Mouse (Mus musculus) hindbrain, embryonic 11.5 days (tissue): Measurements from ENCODE around the gene Lmntd1. TPM values are rescaled to one million over a fixed set of nuclear protein-coding genes. Genes with fewer than 3 reads are reported as not detected.

ENCODE experiments used
- ATAC-seq: fragments of 200-750 bp; cut with Nextera tagmentation; 2 replicates; pipeline ENCODE4 v1.8.0; 2017; ENCODE audit warnings: mild to moderate bottlenecking, moderate TSS enrichment, moderate library complexity; ENCODE audit not compliant: low FRiP score
- DNase-seq: peaks from one replicate; pipeline ENCODE4 v3.0.0-alpha.2; 2015; ENCODE audit warnings: low spot score
- H3K27ac ChIP-seq: fragments of 300-500 bp; sonication (generic); 2 replicates; pipeline ENCODE4 v1.5.1; 2014; ENCODE audit warnings: mild to moderate bottlenecking, low read depth, low read length
- H3K27me3 ChIP-seq: fragments of 300-500 bp; sonication (generic); 2 replicates; pipeline ENCODE4 v1.6.1; 2014; ENCODE audit warnings: mild to moderate bottlenecking, low read length, moderate library complexity, mixed read lengths; ENCODE audit not compliant: control insufficient read depth, insufficient read depth
- H3K36me3 ChIP-seq: fragments of 300-500 bp; sonication (generic); 2 replicates; pipeline ENCODE4 v1.6.1; 2014; ENCODE audit warnings: mild to moderate bottlenecking, low read length, moderate library complexity, mixed read lengths; ENCODE audit not compliant: control insufficient read depth, insufficient read depth
- H3K4me1 ChIP-seq: fragments of 300-500 bp; sonication (generic); replicated peaks from 2 replicates; pipeline ENCODE4 v1.6.1; 2014; ENCODE audit warnings: low read length, mixed read lengths; ENCODE audit not compliant: control insufficient read depth, insufficient read depth
- H3K4me2 ChIP-seq: fragments of 300-500 bp; sonication (generic); replicated peaks from 2 replicates; pipeline ENCODE4 v1.6.1; 2014; ENCODE audit warnings: mild to moderate bottlenecking, low read depth, low read length
- H3K4me3 ChIP-seq: fragments of 300-500 bp; sonication (generic); 2 replicates; pipeline ENCODE4 v1.5.1; 2014; ENCODE audit warnings: low read depth, low read length
- H3K9ac ChIP-seq: fragments of 300-500 bp; sonication (generic); 2 replicates; pipeline ENCODE4 v1.6.1; 2014; ENCODE audit warnings: low read depth, low read length
- H3K9me3 ChIP-seq: fragments of 300-500 bp; sonication (generic); 2 replicates; pipeline ENCODE4 v1.6.1; 2016; ENCODE audit warnings: low read length; ENCODE audit not compliant: control insufficient read depth
- WGBS: fragments of 180-500 bp; shearing (Covaris S2); extraction: QIAGEN DNeasy Blood & Tissue Kit; methylation state at CpG from one replicate; pipeline ENCODE4 v1.1.7; 2014; 5-methylcytosine and 5-hydroxymethylcytosine counted together
- polyA plus RNA-seq: library from polyadenylated mRNA; unstranded; fragments of >200 nt; fragmentation: Nextera tagmentation; extraction: Ambion mirVana; gene quantifications from 2 replicates; pipeline ENCODE4 v1.2.1, GENCODE M21; 2014

Lmntd1 gene
- polyA plus RNA-seq, 1 experiment from 2014 or later: not detected

DNA sequence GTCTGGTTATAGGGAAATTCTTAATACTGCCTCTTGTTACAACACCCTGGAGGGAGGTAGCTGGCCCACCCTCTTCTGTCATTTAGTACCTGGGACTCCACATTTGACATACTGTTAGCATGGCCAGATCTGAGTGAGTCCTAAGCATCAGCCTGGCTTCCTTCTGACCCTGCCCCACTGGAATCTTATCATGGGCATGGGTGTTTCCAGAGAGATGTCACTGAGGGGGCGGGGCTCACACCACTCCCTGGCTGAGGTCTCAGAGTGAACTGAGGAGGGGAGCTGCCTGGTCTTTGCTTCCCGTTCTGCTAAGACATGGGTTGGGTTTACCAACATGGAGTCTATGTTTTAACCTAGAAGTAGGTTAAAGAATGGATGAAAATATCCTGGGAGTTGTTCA is 37.9 kb upstream of the Lmntd1 start:
- Histone ChIP-seq H3K4me3 (no peak overlapping the region), H3K27ac (no peak overlapping the region), H3K4me1 (no peaks in the 10 kb centered on the region), H3K9me3 (no peaks in the 10 kb centered on the region), H3K9ac (no peak overlapping the region), H3K36me3 (no peaks in the 10 kb centered on the region), H3K4me2 (no peak overlapping the region), H3K27me3 (no peaks in the 10 kb centered on the region)
- no peak for ATAC-seq
- no peak for DNase-seq
- 81% methylated on average over 2 of the region's 2 CpGs for WGBS

DNA sequence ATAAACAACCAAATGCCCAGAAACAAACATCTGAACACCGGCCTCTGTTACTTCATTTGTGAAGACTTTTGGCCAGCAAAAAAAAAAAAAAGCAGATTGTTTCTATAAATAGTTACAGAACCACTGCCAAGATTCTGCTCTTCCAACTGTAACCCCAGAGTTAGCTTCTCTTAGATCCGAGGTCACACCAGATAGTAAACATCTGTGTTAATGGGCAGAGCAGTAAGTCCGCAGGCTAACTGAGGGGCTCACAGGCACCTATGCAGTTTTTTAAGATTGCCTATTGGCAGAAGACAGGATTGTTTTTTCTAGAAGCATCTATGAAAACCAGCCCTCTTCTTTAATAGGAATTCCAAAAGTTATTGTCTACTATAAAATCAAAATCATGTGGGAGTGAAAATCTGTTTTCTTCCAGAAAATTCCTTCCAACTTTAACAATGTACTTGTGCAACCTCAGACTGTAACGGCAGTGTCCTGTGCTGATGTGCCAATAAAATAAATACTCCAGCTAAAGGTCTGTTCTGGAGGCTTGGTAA is 26.9 kb upstream of the Lmntd1 start:
- ATAC-seq (no peak), DNase-seq (no peak)
- no peaks in the 10 kb centered on the region for H3K36me3 ChIP-seq
- no peak overlapping the region for H3K4me2 ChIP-seq
- no peaks in the 10 kb centered on the region for H3K27me3 ChIP-seq
- 86% methylated on average over 4 of the region's 4 CpGs for WGBS
- no peak overlapping the region for H3K4me3 ChIP-seq
- no peak overlapping the region for H3K27ac ChIP-seq
- H3K9me3 ChIP-seq: no peaks in the 10 kb centered on the region
- H3K4me1 ChIP-seq: no peaks in the 10 kb centered on the region
- H3K9ac ChIP-seq: no peak overlapping the region

DNA sequence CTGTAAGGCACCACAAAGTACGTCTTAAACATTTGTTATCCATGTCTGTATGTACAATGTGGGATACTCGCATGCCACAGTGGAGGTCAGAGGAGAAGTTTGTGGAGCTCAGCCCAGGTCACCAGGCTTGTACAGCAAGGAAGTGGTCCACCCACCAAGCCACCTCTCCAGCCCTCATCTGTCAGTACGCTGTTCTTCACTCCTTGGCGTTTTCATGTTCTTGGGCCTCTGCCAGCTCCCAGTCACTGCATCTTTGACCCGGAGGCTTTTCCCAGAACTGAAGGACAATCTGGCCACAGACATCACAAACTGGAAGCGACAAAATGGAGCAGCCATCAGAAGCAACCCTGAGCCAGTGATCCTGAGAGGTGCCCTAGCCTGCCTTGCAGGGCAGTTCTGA is 24.1 kb upstream of the Lmntd1 start:
- no peak overlapping the region for H3K4me2 ChIP-seq
- no peak overlapping the region for H3K4me3 ChIP-seq
- H3K9me3 ChIP-seq: no peaks in the 10 kb centered on the region
- ATAC-seq: no peak
- no peaks in the 10 kb centered on the region for H3K4me1 ChIP-seq
- no peaks in the 10 kb centered on the region for H3K27me3 ChIP-seq
- H3K9ac ChIP-seq: no peak overlapping the region
- no peak overlapping the region for H3K27ac ChIP-seq
- no peak for DNase-seq
- WGBS: 86% methylated on average over 6 of the region's 6 CpGs
- H3K36me3 ChIP-seq: no peaks in the 10 kb centered on the region

DNA sequence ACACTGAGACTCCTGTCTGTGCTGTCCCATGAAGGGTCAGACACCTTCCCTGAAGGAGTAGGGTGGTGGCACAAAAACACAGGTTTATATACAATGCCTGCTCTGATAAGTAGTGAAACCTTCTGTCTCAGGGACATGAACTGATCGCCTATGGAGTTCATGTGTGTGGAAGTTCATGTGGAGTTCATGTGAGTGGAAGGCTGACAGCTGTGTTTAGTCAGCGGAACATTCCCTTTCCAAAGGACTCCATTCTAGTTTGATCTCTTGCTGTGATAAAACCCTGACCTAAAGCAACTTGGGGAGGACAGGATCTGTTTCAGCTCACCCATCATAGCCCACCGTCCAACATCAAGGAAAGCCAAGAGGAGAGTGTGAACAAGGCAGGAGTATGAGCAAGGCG is 22.6 kb upstream of the Lmntd1 start:
- Histone ChIP-seq H3K9me3 (no peaks in the 10 kb centered on the region), H3K36me3 (no peaks in the 10 kb centered on the region), H3K4me2 (no peak overlapping the region), H3K27ac (no peak overlapping the region), H3K27me3 (no peaks in the 10 kb centered on the region), H3K9ac (no peak overlapping the region), H3K4me3 (no peak overlapping the region), H3K4me1 (no peaks in the 10 kb centered on the region)
- ATAC-seq (no peak), DNase-seq (no peak)
- WGBS: 75% methylated on average over 4 of the region's 4 CpGs

DNA sequence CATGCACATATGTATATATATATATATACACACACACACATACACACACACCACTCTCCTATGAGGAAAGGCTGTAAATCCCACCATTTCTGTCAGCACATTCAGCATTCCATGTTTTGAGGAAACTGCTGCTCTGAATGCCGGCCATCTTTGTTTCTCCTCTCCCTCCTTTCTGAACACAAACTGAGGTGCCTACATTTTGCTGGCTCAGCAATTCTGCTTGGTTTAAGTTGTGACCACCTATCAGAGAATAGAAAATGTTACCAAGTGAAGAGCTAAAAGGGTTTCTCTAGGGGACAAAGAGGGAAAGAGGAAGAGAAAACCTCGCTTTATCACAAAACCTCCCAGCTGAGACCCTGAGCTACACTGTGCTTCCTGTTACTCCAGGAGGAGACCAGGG is 20.3 kb upstream of the Lmntd1 start:
- DNase-seq: no peak

DNA sequence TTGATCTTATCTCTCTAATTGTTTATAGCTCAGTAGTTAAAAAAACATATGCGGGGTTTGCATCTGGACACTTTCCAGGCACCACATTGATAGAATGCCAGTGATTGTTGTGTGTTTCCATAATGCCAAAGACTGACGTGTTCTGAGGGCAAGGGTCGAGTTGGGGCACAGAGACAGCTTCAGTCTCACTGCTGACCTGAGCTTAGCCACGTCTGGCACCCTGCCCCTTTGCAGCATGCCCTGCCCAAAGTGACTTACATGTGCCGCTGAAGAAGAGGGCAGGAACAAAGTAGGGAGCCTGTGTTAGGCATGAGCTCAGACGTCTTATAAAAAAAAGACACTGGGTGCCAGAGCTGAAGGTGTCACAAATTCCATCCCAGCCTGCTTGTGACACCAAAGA is 16.1 kb upstream of the Lmntd1 start:
- Histone ChIP-seq H3K27ac (no peak overlapping the region), H3K9ac (no peak overlapping the region), H3K9me3 (no peaks in the 10 kb centered on the region), H3K36me3 (no peaks in the 10 kb centered on the region), H3K4me2 (no peak overlapping the region), H3K4me1 (no peaks in the 10 kb centered on the region), H3K27me3 (no peaks in the 10 kb centered on the region), H3K4me3 (no peak overlapping the region)
- ATAC-seq (no peak), DNase-seq (no peak)
- WGBS: 65% methylated on average over 6 of the region's 6 CpGs

More for the DNA sequence above, 20.3 kb upstream of the Lmntd1 start:
- 82% methylated on average over 2 of the region's 2 CpGs for WGBS
- Histone ChIP-seq H3K4me2 (no peak overlapping the region), H3K9ac (no peak overlapping the region), H3K4me1 (no peaks in the 10 kb centered on the region), H3K27ac (no peak overlapping the region), H3K36me3 (no peaks in the 10 kb centered on the region), H3K4me3 (no peak overlapping the region), H3K9me3 (no peaks in the 10 kb centered on the region), H3K27me3 (no peaks in the 10 kb centered on the region)
- no peak for ATAC-seq

DNA sequence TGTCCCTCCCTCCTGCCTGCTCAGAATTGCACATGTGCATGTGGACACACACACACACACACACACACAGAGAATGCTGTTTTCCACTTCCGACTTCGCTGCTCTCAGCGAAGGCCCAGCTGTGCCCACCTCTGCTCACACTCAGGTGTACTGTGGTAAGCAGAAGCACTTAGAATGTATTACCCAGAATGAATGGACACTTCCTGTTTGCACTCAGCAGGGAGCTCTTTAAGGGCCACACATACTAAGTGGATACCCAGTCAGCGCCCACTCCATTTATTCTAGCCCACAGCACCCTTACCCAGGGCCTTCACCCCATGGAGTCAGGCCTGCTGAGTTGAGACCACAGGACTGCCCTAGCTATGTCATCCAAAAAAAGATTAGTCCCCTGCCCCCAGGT is 9.0 kb upstream of the Lmntd1 start:
- Histone ChIP-seq H3K27ac (no peak overlapping the region), H3K4me2 (no peak overlapping the region), H3K36me3 (no peaks in the 10 kb centered on the region), H3K27me3 (no peaks in the 10 kb centered on the region), H3K4me1 (no peaks in the 10 kb centered on the region), H3K9ac (no peak overlapping the region), H3K4me3 (no peak overlapping the region), H3K9me3 (no peaks in the 10 kb centered on the region)
- ATAC-seq (no peak), DNase-seq (no peak)
- 90% methylated on average over 4 of the region's 4 CpGs for WGBS

DNA sequence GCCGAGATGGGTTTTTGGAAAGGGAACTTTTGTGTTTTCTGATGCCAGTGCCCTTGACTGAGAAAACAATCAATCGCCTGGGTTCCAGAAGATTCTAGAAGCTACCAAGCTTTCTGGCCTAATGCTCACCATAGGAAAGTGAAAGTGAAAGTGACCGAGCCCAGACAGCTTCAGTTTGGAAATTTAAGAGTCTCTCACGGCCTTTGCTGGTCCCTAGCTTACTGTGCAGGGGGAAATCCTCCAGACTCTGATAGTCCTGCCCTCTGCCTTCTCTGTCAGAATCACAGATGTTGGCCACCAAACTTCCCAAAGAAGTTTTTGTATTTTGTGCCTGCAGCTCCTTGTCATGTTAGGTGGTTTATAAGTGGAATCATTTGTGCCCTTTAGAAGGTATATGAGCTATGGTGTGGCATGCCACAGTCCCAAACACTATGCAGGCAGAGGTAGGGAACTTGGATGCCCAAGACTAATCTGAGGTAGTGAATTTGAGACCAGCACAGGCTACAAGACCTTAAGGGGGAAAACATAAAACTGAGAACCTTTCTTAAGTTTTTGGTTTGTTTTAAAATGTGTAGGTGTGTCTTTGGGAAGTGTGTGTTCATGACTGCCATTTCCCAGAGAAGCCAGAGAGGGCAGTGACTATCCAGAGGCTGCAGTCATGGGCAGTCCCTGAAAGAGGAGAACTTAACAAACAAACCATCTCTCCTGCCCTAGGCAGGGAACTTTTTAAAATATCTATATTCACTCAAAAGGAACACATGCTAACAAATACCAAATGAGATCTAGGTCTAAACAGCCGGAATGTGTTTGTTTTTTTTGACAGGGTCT is 2.5 kb upstream of the Lmntd1 start:
- ATAC-seq (no peak), DNase-seq (no peak)
- 85% methylated on average over 5 of the region's 5 CpGs for whole genome bisulfite sequencing
- H3K4me3 ChIP-seq: no peak overlapping the region
- no peak overlapping the region for H3K27ac ChIP-seq
- no peak overlapping the region for H3K4me2 ChIP-seq
- no peaks in the 10 kb centered on the region for H3K36me3 ChIP-seq
- H3K9me3 ChIP-seq: no peaks in the 10 kb centered on the region
- no peak overlapping the region for H3K9ac ChIP-seq
- no peaks in the 10 kb centered on the region for H3K27me3 ChIP-seq
- no peaks in the 10 kb centered on the region for H3K4me1 ChIP-seq

DNA sequence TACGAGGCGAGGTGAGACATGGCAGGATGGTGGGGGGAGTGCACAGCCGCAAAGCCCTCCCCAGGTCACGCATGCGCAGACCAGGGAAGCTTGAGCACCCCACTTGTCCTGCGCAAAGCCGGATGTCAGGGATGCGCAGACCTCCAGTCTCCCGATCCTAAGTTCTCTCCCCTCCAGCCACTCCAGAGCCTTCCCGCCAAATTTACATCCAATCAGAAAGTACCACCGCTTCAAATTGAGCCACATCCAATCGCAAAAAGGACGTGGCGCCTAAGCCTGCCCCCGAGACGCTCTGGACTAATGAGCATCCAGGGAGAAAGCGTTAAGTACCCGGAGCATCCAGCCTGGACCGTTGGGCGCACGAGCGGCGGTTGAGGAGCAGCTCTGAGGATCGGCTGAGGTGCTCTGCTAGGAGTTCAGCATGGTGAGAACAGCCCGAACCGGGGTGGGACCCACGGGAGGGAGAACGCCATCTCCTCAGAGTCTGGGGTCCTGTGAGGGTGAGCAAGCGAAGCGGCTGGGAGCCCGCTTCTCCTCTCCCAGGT is 1.6 kb upstream of the Lmntd1 start, which contains the start of gene Tuba3b:
Gene Tuba3b (plus strand): TSS at position 92 of the 545 bp plus-strand sequence.
- DNase-seq: no peak
- no peaks in the 10 kb centered on the region for H3K9me3 ChIP-seq
- no peaks in the 10 kb centered on the region for H3K4me1 ChIP-seq
- H3K27ac ChIP-seq: no peak within 1 kb of the TSS
- H3K36me3 ChIP-seq: no peaks in the 10 kb centered on the region
- H3K4me3 ChIP-seq: no peak within 1 kb of the TSS
- no peaks in the 10 kb centered on the region for H3K27me3 ChIP-seq
- WGBS: 96% methylated on average over 31 of the region's 31 CpGs
- no peak within 1 kb of the TSS for H3K9ac ChIP-seq
- no peak for ATAC-seq
- no peak within 1 kb of the TSS for H3K4me2 ChIP-seq
